Mouse (Mus musculus): ENCODE measurements around the gene Atp9a. TPM values are rescaled to one million over a fixed set of nuclear protein-coding genes. Genes with fewer than 3 reads are reported as not detected.
A peak's percentile ranks its signal among the peaks of the same experiment; 100 is the strongest.

Gene Atp9a
- polyA plus RNA-seq, 1 experiment from 2014 or later: 15.0 TPM

DNA sequence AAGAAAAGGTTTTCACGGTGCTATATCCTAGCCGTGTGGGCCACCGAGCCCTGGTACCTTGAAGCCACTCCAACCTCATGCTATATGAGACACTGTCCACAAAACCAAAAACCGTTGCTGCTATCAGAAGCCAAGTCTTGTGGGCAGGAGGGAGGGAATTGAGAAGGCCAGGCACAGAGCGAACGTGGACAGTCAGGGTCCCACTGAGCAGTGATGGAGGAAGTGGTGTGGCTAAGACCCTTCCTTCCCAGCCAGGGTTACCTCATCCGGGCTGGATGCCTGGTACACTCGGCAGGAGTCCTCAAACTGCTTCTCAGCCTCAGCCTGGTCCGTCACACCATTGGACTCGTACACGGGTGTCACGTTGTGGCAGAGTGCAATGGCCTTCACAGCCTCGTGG is 74.5 kb downstream of the Atp9a start:
- Histone ChIP-seq H3K27ac (no peak overlapping the region), H3K4me2 (ENCODE audit: low read length) (no peak overlapping the region), H3K9me3 (replicated peaks; ENCODE audit: low read length) (no peaks in the 10 kb centered on the region), H3K27me3 (ENCODE audit: insufficient read depth, low read length) (no peaks in the 10 kb centered on the region), H3K4me3 (replicated peaks; ENCODE audit: low read depth, low read length) (no peak overlapping the region), H3K36me3 (ENCODE audit: insufficient read depth, low read length) (no peaks in the 10 kb centered on the region), H3K4me1 (replicated peaks; ENCODE audit: insufficient read depth, low read length) (no peaks in the 10 kb centered on the region), H3K9ac (ENCODE audit: low read depth, low read length) (no peak overlapping the region)
- ATAC-seq (replicated peaks; ENCODE audit: low FRiP score, low read depth): no peak
- no peak for TF ChIP-seq CTCF (IDR thresholded peaks at IDR 0.05; ENCODE audit: low read depth)
- 87% methylated on average over 13 of the region's 13 CpGs for WGBS
- DNase-seq (ENCODE audit: low spot score): no peak

DNA sequence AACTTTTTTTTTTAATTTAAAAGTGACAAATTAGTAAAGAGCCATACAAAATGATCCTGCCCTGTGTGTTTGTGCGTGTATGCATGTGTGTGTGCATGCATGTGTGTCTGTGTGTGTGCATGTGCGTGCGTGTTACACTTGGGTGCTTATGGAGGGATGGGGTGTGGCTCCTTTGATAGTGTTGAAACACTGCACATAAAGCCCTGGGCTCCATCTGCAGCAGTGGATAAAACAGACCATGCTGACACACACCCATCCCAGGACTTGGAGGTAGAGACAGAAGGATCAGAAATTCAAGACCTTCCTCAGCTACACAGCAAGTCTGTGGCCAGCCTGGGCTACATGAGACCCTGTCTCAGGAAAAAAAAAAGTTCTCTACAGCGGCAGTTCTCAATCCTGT is 76.5 kb downstream of the Atp9a start:
- TF ChIP-seq CTCF (IDR thresholded peaks at IDR 0.05; ENCODE audit: low read depth): no peak
- 87% methylated on average over 4 of the region's 4 CpGs for WGBS
- Histone ChIP-seq H3K4me1 (replicated peaks; ENCODE audit: insufficient read depth, low read length) (no peaks in the 10 kb centered on the region), H3K27me3 (ENCODE audit: insufficient read depth, low read length) (no peaks in the 10 kb centered on the region), H3K9ac (ENCODE audit: low read depth, low read length) (no peak overlapping the region), H3K9me3 (replicated peaks; ENCODE audit: low read length) (no peaks in the 10 kb centered on the region), H3K27ac (no peak overlapping the region), H3K4me3 (replicated peaks; ENCODE audit: low read depth, low read length) (no peak overlapping the region), H3K36me3 (ENCODE audit: insufficient read depth, low read length) (no peaks in the 10 kb centered on the region), H3K4me2 (ENCODE audit: low read length) (no peak overlapping the region)
- no peak for ATAC-seq (replicated peaks; ENCODE audit: low FRiP score, low read depth)
- DNase-seq (ENCODE audit: low spot score): no peak

DNA sequence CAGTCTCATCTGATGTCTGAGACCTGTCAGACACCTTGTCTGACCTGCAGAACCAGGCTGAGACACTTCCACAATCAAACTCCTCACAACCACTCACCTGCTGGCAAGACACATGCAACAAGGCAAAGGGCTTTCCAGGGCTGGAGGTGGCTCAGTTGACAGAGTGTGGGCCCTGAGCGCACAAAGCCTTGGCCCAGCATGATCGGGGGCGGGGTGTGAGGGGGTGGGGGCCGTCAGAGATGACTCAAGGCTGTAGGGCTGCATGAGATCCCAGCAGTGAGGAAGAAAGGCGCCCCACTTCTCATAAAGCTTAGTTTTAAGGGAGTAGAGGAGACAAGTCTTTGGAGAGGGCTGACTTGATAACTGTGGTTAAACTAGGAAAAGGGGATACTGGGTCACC is 78.5 kb downstream of the Atp9a start:
- ATAC-seq (replicated peaks; ENCODE audit: low FRiP score, low read depth) (no peak), DNase-seq (ENCODE audit: low spot score) (no peak)
- TF ChIP-seq CTCF (IDR thresholded peaks at IDR 0.05; ENCODE audit: low read depth): no peak
- H3K4me1 ChIP-seq (replicated peaks; ENCODE audit: insufficient read depth, low read length): no peaks in the 10 kb centered on the region
- H3K4me3 ChIP-seq (replicated peaks; ENCODE audit: low read depth, low read length): no peak overlapping the region
- H3K9ac ChIP-seq (ENCODE audit: low read depth, low read length): no peak overlapping the region
- no peaks in the 10 kb centered on the region for H3K9me3 ChIP-seq (replicated peaks; ENCODE audit: low read length)
- 77% methylated on average over 5 of the region's 5 CpGs for WGBS
- no peak overlapping the region for H3K4me2 ChIP-seq (ENCODE audit: low read length)
- H3K27ac ChIP-seq: no peak overlapping the region
- no peaks in the 10 kb centered on the region for H3K27me3 ChIP-seq (ENCODE audit: insufficient read depth, low read length)
- no peaks in the 10 kb centered on the region for H3K36me3 ChIP-seq (ENCODE audit: insufficient read depth, low read length)

DNA sequence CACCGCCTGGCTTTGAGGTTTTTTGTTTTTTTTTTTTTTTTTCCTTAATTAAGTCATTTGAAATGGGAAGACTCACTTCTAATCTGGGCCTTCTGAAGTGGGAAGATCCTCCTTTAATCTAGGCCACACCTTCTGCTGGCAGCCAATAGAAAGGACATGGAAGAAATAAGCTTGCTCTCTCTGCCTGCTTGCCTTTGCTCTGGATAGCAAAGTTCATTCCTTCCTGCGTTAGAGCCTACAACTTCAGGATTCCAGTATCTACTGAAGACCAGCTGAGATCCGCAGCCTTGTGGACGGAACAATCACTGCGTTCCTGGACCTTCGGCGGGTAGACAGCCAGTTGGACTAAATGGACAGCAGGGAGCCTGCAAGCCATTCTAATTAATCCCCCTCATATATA is 79.0 kb downstream of the Atp9a start:
- Histone ChIP-seq H3K27ac (no peak overlapping the region), H3K36me3 (ENCODE audit: insufficient read depth, low read length) (no peaks in the 10 kb centered on the region), H3K4me2 (ENCODE audit: low read length) (no peak overlapping the region), H3K9ac (ENCODE audit: low read depth, low read length) (no peak overlapping the region), H3K4me3 (replicated peaks; ENCODE audit: low read depth, low read length) (no peak overlapping the region), H3K27me3 (ENCODE audit: insufficient read depth, low read length) (no peaks in the 10 kb centered on the region), H3K4me1 (replicated peaks; ENCODE audit: insufficient read depth, low read length) (no peaks in the 10 kb centered on the region), H3K9me3 (replicated peaks; ENCODE audit: low read length) (no peaks in the 10 kb centered on the region)
- DNase-seq (ENCODE audit: low spot score): no peak
- no peak for TF ChIP-seq CTCF (IDR thresholded peaks at IDR 0.05; ENCODE audit: low read depth)
- WGBS: 86% methylated on average over 7 of the region's 7 CpGs
- no peak for ATAC-seq (replicated peaks; ENCODE audit: low FRiP score, low read depth)

DNA sequence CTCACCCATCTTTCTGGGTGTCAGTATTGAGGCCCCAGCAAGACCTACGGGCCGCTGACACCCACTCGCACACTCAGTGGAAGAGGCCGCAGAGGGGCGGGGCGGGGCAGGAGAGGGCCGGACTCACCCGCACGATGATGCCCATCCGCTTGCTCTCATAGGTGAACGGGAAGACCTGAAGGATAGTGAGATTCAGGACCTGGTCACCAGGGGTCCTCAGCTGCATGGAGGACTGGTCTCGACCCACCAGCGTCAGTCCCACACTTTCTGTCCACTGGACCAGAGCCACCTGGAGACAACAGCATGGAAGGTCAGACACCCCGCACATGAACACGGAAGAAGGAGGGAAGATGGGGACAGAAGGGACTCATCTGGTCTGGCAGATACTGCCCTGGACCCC is 80.4 kb downstream of the Atp9a start:
- Histone ChIP-seq H3K9ac (ENCODE audit: low read depth, low read length) (no peak overlapping the region), H3K4me2 (ENCODE audit: low read length) (no peak overlapping the region), H3K27ac (no peak overlapping the region), H3K9me3 (replicated peaks; ENCODE audit: low read length) (no peaks in the 10 kb centered on the region), H3K4me3 (replicated peaks; ENCODE audit: low read depth, low read length) (no peak overlapping the region), H3K36me3 (ENCODE audit: insufficient read depth, low read length) (no peaks in the 10 kb centered on the region), H3K4me1 (replicated peaks; ENCODE audit: insufficient read depth, low read length) (no peaks in the 10 kb centered on the region), H3K27me3 (ENCODE audit: insufficient read depth, low read length) (no peaks in the 10 kb centered on the region)
- peak; percentile 21; the same call in 1 of the 2 replicates for TF ChIP-seq CTCF (IDR thresholded peaks at IDR 0.05; ENCODE audit: low read depth)
- 57% methylated on average over 15 of the region's 15 CpGs for WGBS
- DNase-seq (ENCODE audit: low spot score): no peak
- no peak; the same call in 1 of the 2 replicates for ATAC-seq (replicated peaks; ENCODE audit: low FRiP score, low read depth)

DNA sequence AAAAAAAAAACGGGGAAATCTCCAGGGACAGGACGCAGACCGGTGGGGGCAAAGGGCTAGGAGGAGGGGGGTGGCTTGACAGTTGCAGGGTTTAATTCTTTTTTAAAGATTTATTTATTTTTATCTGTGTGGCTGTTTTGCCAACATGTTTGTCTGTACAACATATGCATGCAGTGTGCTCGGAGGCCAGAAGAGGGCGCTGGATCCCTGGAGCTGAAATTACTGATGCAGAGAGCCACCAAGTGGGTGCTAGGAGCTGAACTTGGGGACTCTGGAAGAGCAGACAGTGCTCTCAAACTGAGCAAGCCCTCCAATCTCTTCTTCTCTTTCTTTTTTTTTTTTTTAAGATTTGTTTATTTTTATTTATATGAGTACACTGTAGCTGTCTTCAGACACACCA is 81.9 kb downstream of the Atp9a start:
- TF ChIP-seq CTCF (IDR thresholded peaks at IDR 0.05; ENCODE audit: low read depth): peak; percentile 56
- no peaks in the 10 kb centered on the region for H3K9me3 ChIP-seq (replicated peaks; ENCODE audit: low read length)
- no peaks in the 10 kb centered on the region for H3K4me1 ChIP-seq (replicated peaks; ENCODE audit: insufficient read depth, low read length)
- H3K9ac ChIP-seq (ENCODE audit: low read depth, low read length): no peak overlapping the region
- WGBS: 62% methylated on average over 5 of the region's 5 CpGs
- ATAC-seq (replicated peaks; ENCODE audit: low FRiP score, low read depth) (no peak), DNase-seq (ENCODE audit: low spot score) (no peak)
- no peaks in the 10 kb centered on the region for H3K36me3 ChIP-seq (ENCODE audit: insufficient read depth, low read length)
- H3K4me3 ChIP-seq (replicated peaks; ENCODE audit: low read depth, low read length): no peak overlapping the region
- no peaks in the 10 kb centered on the region for H3K27me3 ChIP-seq (ENCODE audit: insufficient read depth, low read length)
- H3K4me2 ChIP-seq (ENCODE audit: low read length): no peak overlapping the region
- H3K27ac ChIP-seq: no peak overlapping the region

DNA sequence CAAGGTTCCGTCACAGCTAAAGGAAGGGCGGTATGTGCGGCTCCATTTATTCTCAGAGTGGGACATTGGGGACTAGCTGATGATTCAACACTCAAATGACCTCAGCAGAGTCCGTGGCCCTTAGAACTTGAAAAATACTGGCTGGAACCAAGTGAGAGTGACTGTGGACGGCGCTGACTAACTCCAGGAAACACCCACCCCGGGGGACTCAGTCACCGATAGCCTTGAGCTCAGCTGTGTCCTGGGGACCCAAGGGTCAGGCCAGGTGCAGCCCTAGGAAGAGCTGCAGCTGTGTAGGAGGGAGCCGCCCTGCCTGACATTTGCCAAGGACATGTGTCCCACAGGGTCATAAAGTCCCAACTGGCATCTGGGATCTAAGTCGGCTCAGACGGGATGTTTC is 83.7 kb downstream of the Atp9a start:
- H3K36me3 ChIP-seq (ENCODE audit: insufficient read depth, low read length): no peaks in the 10 kb centered on the region
- WGBS: 66% methylated on average over 11 of the region's 11 CpGs
- H3K4me3 ChIP-seq (replicated peaks; ENCODE audit: low read depth, low read length): no peak overlapping the region
- no peak overlapping the region for H3K27ac ChIP-seq
- H3K27me3 ChIP-seq (ENCODE audit: insufficient read depth, low read length): no peaks in the 10 kb centered on the region
- no peaks in the 10 kb centered on the region for H3K9me3 ChIP-seq (replicated peaks; ENCODE audit: low read length)
- no peak for TF ChIP-seq CTCF (IDR thresholded peaks at IDR 0.05; ENCODE audit: low read depth)
- H3K9ac ChIP-seq (ENCODE audit: low read depth, low read length): no peak overlapping the region
- ATAC-seq (replicated peaks; ENCODE audit: low FRiP score, low read depth): no peak
- H3K4me2 ChIP-seq (ENCODE audit: low read length): no peak overlapping the region
- no peaks in the 10 kb centered on the region for H3K4me1 ChIP-seq (replicated peaks; ENCODE audit: insufficient read depth, low read length)
- DNase-seq (ENCODE audit: low spot score): no peak
